Mouse (Mus musculus): Measurements from ENCODE around the gene Prl. TPM values are rescaled to one million over a fixed set of nuclear protein-coding genes. Genes with fewer than 3 reads are reported as not detected.
"Not testable (repeated sequence)": the region's sequence is repeated elsewhere in the genome, so short reads cannot be mapped to it uniquely, and the experiment has no call there.

Prl gene
- polyA plus RNA-seq (2015; fragmentation: Nextera tagmentation; extraction: Ambion mirVana): not detected in 2 replicates

- 82% methylated on average over 1 of the region's 1 CpGs for WGBS
- Histone ChIP-seq H3K4me3 (no peak within 1 kb of the TSS), H3K36me3 (no peaks in the 10 kb centered on the region), H3K27me3 (replicated peaks) (no peaks in the 10 kb centered on the region), H3K27ac (replicated peaks) (no peak within 1 kb of the TSS), H3K9me3 (no peaks in the 10 kb centered on the region), H3K4me2 (no peak within 1 kb of the TSS), H3K4me1 (no peaks in the 10 kb centered on the region), H3K9ac (no peak within 1 kb of the TSS)
- ATAC-seq (ENCODE audit: extremely low read depth, insufficient number of reproducible peaks, low FRiP score, low TSS enrichment): no peak
These were observed at the start of gene Prl for GRCm38 (mm10) chr13:27057270-27057669. Prl (plus strand) TSS chr13:27057570.

GRCm38 (mm10) chr13:27026614-27027013 lies 30.8 kb upstream of the Prl start:
- no peak overlapping the region for H3K27ac ChIP-seq (replicated peaks)
- no peaks in the 10 kb centered on the region for H3K9me3 ChIP-seq
- WGBS: 53% methylated on average over 1 of the region's 1 CpGs
- H3K4me3 ChIP-seq: no peak overlapping the region
- no peak for ATAC-seq (ENCODE audit: extremely low read depth, insufficient number of reproducible peaks, low FRiP score, low TSS enrichment)
- no peak overlapping the region for H3K4me2 ChIP-seq
- H3K36me3 ChIP-seq: no peaks in the 10 kb centered on the region
- H3K9ac ChIP-seq: no peak overlapping the region
- no peaks in the 10 kb centered on the region for H3K4me1 ChIP-seq
- H3K27me3 ChIP-seq (replicated peaks): no peaks in the 10 kb centered on the region

DNA sequence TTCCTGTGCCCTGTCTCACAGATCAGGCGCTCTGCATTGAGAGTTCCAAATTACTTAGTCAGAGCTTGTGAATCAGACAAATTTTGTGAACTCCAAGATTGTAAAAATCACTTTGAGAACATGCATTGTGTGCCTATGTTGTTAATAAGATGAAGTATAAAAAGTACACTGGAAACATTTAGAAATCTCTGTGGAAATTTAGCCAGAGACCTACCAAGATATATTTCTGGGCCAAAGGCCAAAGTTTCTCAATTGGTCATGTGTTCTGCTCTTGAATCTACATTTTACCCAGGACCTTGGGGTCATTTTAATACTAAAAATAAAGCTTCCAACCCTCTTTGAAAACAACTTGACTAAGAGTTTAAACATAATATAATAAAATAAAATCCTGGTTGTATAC lies 30.0 kb upstream of the Prl start:
- Histone ChIP-seq H3K27ac (replicated peaks) (no peak overlapping the region), H3K27me3 (replicated peaks) (no peaks in the 10 kb centered on the region), H3K9me3 (no peaks in the 10 kb centered on the region), H3K36me3 (no peaks in the 10 kb centered on the region), H3K4me1 (no peaks in the 10 kb centered on the region), H3K9ac (no peak overlapping the region), H3K4me3 (no peak overlapping the region), H3K4me2 (no peak overlapping the region)
- ATAC-seq (ENCODE audit: extremely low read depth, insufficient number of reproducible peaks, low FRiP score, low TSS enrichment): no peak
- WGBS: 80% methylated on average over 1 of the region's 1 CpGs

DNA sequence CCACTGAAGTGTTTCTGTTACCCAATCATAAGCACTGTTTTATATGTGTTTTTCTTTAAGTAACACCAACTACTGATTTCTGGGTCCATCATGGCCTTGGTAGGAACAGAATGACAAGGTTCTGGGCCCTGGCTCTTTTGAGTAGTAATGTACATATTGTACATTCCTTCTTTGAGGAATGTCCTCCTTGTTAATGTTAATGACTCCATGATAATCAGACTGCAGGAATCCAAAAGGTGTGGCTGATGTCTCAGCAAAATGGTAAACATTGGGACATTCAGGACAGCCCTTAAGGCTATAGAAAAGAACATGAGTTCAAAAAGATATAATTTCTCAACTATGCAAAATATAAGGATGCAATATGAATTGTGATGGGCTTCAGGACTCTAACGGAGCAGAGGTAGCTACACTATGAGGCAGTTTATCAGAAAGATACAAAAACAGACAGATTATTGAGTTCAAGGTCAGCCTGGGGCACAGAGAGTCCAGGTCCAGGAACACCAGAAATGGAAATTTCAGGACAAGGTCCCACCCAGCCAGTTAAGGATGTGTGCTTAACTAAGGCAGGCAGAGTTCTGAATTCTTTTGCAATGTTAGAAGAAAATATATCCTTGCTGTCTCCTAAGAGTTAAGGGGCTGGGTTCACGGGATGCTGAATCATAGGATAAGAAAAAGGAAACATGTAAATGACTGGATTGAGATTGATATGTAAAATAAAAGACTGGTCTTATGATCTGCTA lies 28.7 kb upstream of the Prl start:
- no peak overlapping the region for H3K9ac ChIP-seq
- no peaks in the 10 kb centered on the region for H3K4me1 ChIP-seq
- ATAC-seq (ENCODE audit: extremely low read depth, insufficient number of reproducible peaks, low FRiP score, low TSS enrichment): no peak
- H3K4me3 ChIP-seq: no peak overlapping the region
- H3K27ac ChIP-seq (replicated peaks): no peak overlapping the region
- H3K27me3 ChIP-seq (replicated peaks): no peaks in the 10 kb centered on the region
- H3K9me3 ChIP-seq: no peaks in the 10 kb centered on the region
- no peak overlapping the region for H3K4me2 ChIP-seq
- WGBS: 59% methylated on average over 2 of the region's 2 CpGs
- no peaks in the 10 kb centered on the region for H3K36me3 ChIP-seq

DNA sequence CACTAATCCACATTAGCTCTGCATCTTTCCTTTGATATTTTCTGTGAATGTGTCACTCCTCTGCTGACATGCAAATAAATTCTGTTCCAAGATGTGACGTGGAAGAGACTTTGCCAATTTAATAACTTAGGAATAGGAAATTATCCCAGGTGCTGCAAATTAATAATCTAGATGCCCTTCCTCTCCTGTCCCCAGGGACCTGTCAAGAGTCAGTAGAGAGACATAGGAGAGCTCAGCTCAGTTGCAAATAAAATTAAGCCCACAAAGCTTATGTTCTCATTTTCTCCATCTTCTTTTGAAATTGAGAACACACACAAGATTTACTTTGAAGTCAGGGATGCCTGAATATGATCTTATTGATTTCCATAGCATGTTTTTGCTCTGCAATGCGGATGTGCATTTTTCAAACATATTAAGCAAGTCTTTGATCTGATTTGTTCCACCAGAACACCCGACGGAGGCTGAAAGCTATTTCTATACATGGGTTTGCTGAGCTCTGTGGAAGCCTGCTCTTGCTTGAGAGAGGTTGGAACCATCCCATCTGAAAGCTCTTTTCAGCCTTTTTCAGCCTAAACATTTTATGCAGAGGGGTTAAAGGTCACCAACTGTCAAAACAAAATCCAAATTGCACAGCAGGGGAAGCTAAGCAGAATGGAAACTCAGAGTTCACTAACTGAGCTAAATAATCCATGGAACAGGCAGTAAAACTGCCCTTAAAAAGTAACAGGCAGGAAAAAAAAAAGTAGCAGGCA lies 26.1 kb upstream of the Prl start:
- WGBS: 47% methylated on average over 4 of the region's 4 CpGs
- no peak for ATAC-seq (ENCODE audit: extremely low read depth, insufficient number of reproducible peaks, low FRiP score, low TSS enrichment)
- H3K27ac ChIP-seq (replicated peaks): no peak overlapping the region

GRCm38 (mm10) chr13:27031853-27032240 lies 25.5 kb upstream of the Prl start:
- Histone ChIP-seq H3K4me2 (no peak overlapping the region), H3K4me3 (no peak overlapping the region), H3K9ac (no peak overlapping the region), H3K27me3 (replicated peaks) (no peaks in the 10 kb centered on the region), H3K27ac (replicated peaks) (no peak overlapping the region), H3K9me3 (no peaks in the 10 kb centered on the region), H3K4me1 (no peaks in the 10 kb centered on the region), H3K36me3 (no peaks in the 10 kb centered on the region)
- ATAC-seq (ENCODE audit: extremely low read depth, insufficient number of reproducible peaks, low FRiP score, low TSS enrichment): no peak
- 71% methylated on average over 1 of the region's 1 CpGs for WGBS

More for the DNA sequence above, 26.1 kb upstream of the Prl start:
- no peak overlapping the region for H3K9ac ChIP-seq
- H3K4me2 ChIP-seq: no peak overlapping the region
- H3K36me3 ChIP-seq: no peaks in the 10 kb centered on the region
- H3K27me3 ChIP-seq (replicated peaks): no peaks in the 10 kb centered on the region
- no peaks in the 10 kb centered on the region for H3K9me3 ChIP-seq
- no peaks in the 10 kb centered on the region for H3K4me1 ChIP-seq
- no peak overlapping the region for H3K4me3 ChIP-seq

- H3K4me2 ChIP-seq: no peak overlapping the region
- no peak overlapping the region for H3K4me3 ChIP-seq
- no peaks in the 10 kb centered on the region for H3K27me3 ChIP-seq (replicated peaks)
- H3K36me3 ChIP-seq: no peaks in the 10 kb centered on the region
- WGBS: 52% methylated on average over 2 of the region's 2 CpGs
- no peaks in the 10 kb centered on the region for H3K4me1 ChIP-seq
- H3K27ac ChIP-seq (replicated peaks): no peak overlapping the region
- no peak for ATAC-seq (ENCODE audit: extremely low read depth, insufficient number of reproducible peaks, low FRiP score, low TSS enrichment)
- no peaks in the 10 kb centered on the region for H3K9me3 ChIP-seq
- H3K9ac ChIP-seq: no peak overlapping the region
These were observed 24.4 kb upstream of the Prl start for GRCm38 (mm10) chr13:27032998-27033397.

DNA sequence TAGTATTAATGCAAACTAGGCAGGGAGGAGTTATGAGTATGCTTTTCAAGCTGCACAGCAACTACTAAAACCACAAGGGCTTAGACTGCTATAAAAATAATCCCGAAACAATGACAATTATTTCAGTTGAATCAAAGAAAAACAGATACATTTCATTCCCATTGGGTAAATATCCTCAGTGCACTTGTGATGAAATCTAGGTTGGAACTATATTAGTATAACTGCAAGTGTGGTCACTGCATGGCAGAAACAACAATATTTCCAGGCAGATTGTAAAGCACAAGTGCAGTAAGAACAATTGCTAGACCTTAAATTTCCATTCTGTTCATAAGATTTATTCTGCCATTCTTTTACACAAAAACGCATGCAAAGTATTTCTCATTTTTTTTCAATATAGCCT lies 15.2 kb upstream of the Prl start:
- no peak overlapping the region for H3K4me3 ChIP-seq

GRCm38 (mm10) chr13:27043326-27043725 lies 14.0 kb upstream of the Prl start:
- Histone ChIP-seq H3K36me3 (no peaks in the 10 kb centered on the region), H3K27me3 (replicated peaks) (no peaks in the 10 kb centered on the region), H3K9ac (no peak overlapping the region), H3K9me3 (no peaks in the 10 kb centered on the region), H3K27ac (replicated peaks) (no peak overlapping the region), H3K4me1 (no peaks in the 10 kb centered on the region), H3K4me2 (no peak overlapping the region), H3K4me3 (no peak overlapping the region)
- ATAC-seq (ENCODE audit: extremely low read depth, insufficient number of reproducible peaks, low FRiP score, low TSS enrichment): no peak
- WGBS: 85% methylated on average over 1 of the region's 1 CpGs

More for the DNA sequence above, 15.2 kb upstream of the Prl start:
- no peak for ATAC-seq (ENCODE audit: extremely low read depth, insufficient number of reproducible peaks, low FRiP score, low TSS enrichment)
- H3K4me2 ChIP-seq: no peak overlapping the region
- no peaks in the 10 kb centered on the region for H3K36me3 ChIP-seq
- no peaks in the 10 kb centered on the region for H3K27me3 ChIP-seq (replicated peaks)
- WGBS: 72% methylated on average over 2 of the region's 2 CpGs
- no peak overlapping the region for H3K27ac ChIP-seq (replicated peaks)
- no peaks in the 10 kb centered on the region for H3K4me1 ChIP-seq
- no peak overlapping the region for H3K9ac ChIP-seq
- no peaks in the 10 kb centered on the region for H3K9me3 ChIP-seq

DNA sequence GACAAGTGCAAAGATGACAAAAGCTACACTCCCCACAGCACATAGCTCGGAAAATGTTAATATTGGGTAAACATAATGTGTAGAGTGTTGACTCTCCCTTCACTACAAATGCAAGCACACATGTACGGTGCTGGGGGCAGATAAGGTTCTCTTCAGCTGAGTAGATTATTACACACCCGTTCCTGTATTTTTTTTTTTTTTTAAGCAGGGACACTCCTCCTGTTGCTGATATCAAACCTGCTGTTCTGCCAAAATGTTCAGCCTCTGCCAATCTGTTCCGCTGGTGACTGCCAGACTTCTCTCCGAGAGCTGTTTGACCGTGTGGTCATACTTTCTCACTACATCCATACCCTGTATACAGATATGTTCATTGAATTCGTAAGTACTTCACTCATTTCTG lies 1.8 kb downstream of the Prl start:
- Histone ChIP-seq H3K9ac (no peak overlapping the region), H3K27ac (replicated peaks) (no peak overlapping the region), H3K9me3 (no peaks in the 10 kb centered on the region), H3K4me3 (no peak overlapping the region), H3K4me2 (no peak overlapping the region), H3K27me3 (replicated peaks) (no peaks in the 10 kb centered on the region), H3K4me1 (no peaks in the 10 kb centered on the region), H3K36me3 (no peaks in the 10 kb centered on the region)
- no peak for ATAC-seq (ENCODE audit: extremely low read depth, insufficient number of reproducible peaks, low FRiP score, low TSS enrichment)
- 67% methylated on average over 7 of the region's 7 CpGs for WGBS

- whole genome bisulfite sequencing: 71% methylated on average over 5 of the region's 5 CpGs
- not testable (repeated sequence) for H3K9ac ChIP-seq; H3K4me3 ChIP-seq; H3K4me2 ChIP-seq; H3K9me3 ChIP-seq; H3K36me3 ChIP-seq; H3K27ac ChIP-seq (replicated peaks); H3K27me3 ChIP-seq (replicated peaks); H3K4me1 ChIP-seq; ATAC-seq (ENCODE audit: extremely low read depth, insufficient number of reproducible peaks, low FRiP score, low TSS enrichment)
These were observed 36.5 kb downstream of the Prl start, which contains the start of gene Prl3d1 for GRCm38 (mm10) chr13:27093890-27094289. Prl3d1 (plus strand) TSS chr13:27094190.

Data from heart, embryonic 13.5 days (tissue).